Mouse (Mus musculus) urinary bladder, postnatal 10 days (tissue): ENCODE measurements around the gene Nfic.

ENCODE experiments used
- DNase-seq: peaks from one replicate; pipeline ENCODE4 v3.0.0; 2022; ENCODE audit warnings: low spot score

The Nfic gene

GRCm38 (mm10) chr10:81455181-81455895, at the start of gene Nfic:
Gene Nfic, minus strand, starts transcription at chr10:81455635.
- no peak for DNase-seq

GRCm38 (mm10) chr10:81502658-81503057, 47.2 kb upstream of the Nfic start:
- peak; percentile 62 for DNase-seq

GRCm38 (mm10) chr10:81501863-81502262, 46.4 kb upstream of the Nfic start:
- no peak for DNase-seq

- no peak for DNase-seq
Measured at GRCm38 (mm10) chr10:81500032-81500431, 44.6 kb upstream of the Nfic start, which contains the start of gene S1pr4. Gene S1pr4, minus strand, starts transcription at chr10:81500132.

- no peak for DNase-seq
Measured at GRCm38 (mm10) chr10:81499250-81499901, 43.9 kb upstream of the Nfic start.

GRCm38 (mm10) chr10:81498316-81499249, 43.1 kb upstream of the Nfic start:
- no peak for DNase-seq

GRCm38 (mm10) chr10:81497401-81498270, 42.2 kb upstream of the Nfic start:
- DNase-seq, result no peak

- no peak for DNase-seq
Measured at GRCm38 (mm10) chr10:81496969-81497368, 41.5 kb upstream of the Nfic start.

- DNase-seq, result peak; percentile 94
Measured at GRCm38 (mm10) chr10:81496264-81496901, 40.9 kb upstream of the Nfic start, which contains the start of gene Ncln. Gene Ncln, minus strand, starts transcription at chr10:81496392.

GRCm38 (mm10) chr10:81495616-81496263, 40.3 kb upstream of the Nfic start:
- DNase-seq, result no peak

GRCm38 (mm10) chr10:81495151-81495550, 39.7 kb upstream of the Nfic start:
- no peak for DNase-seq

GRCm38 (mm10) chr10:81494260-81495041, 39.0 kb upstream of the Nfic start:
- DNase-seq, result no peak

GRCm38 (mm10) chr10:81493601-81494220, 38.3 kb upstream of the Nfic start:
- no peak for DNase-seq

GRCm38 (mm10) chr10:81492606-81493240, 37.3 kb upstream of the Nfic start:
- no peak for DNase-seq

- no peak for DNase-seq
Measured at GRCm38 (mm10) chr10:81491018-81491417, 35.6 kb upstream of the Nfic start.

- no peak for DNase-seq
Measured at GRCm38 (mm10) chr10:81489941-81490340, 34.5 kb upstream of the Nfic start.

GRCm38 (mm10) chr10:81488081-81488480, 32.6 kb upstream of the Nfic start:
- DNase-seq, result no peak

- DNase-seq, result no peak
Measured at GRCm38 (mm10) chr10:81486496-81486895, 31.1 kb upstream of the Nfic start.
